9 mouse cellular contexts compared by ENCODE assay signal in the genomic region with DNA sequence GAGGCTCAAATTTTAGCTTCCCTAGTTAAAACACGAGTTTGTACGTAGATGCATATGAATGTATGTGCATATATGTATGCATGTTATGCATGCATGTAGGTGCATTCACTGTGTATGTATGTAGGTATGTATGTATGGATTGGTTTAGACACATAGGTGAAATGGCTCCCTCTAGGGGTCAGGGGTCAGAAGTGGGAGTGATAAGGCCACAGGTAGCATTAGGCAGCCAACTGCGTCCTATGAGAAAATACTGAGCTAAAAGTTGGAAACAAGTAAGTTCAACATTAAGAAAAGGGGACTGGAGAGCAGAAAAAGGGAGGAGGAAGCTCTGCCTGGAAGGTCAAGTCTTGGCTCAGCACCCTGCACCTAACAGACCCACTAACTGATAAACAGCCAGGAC. TPM values are rescaled to one million over a fixed set of nuclear protein-coding genes. Genes with fewer than 3 reads are reported as not detected.
A peak's percentile ranks its signal among the peaks of the same experiment; 100 is the strongest.
DNase-seq lines count a peak whose midpoint lies in the region; ATAC-seq lines count a peak whose summit lies in the region.
"Had no signal": no experiment of that assay in that cellular context is flagged by ENCODE, and none has a peak within 500 bp of the region (broad histone marks: within the 10 kb centered on the region; RNA-seq: fewer than 3 reads in every experiment).

No protein-coding gene starts in this region.

- peaks cover 38% of the 10 kb centered on the region for H3K36me3 ChIP-seq in midbrain, embryonic 14.5 days (ENCODE audit: control insufficient read depth, insufficient read depth, low read length)
- peaks cover 15% of the 10 kb centered on the region for H3K36me3 ChIP-seq in midbrain, embryonic 10.5 days
- 0 out of 2 replicates have a peak, but pooled peaks cover 3% of the 10 kb centered on the region for H3K36me3 ChIP-seq in intestine, embryonic 16.5 days (ENCODE audit: control insufficient read depth, insufficient read depth, low read length)

- H3K9ac ChIP-seq in midbrain, embryonic 14.5 days (replicated peaks; ENCODE audit: low read length), result no peak overlapping the region
- no peak overlapping the region for H3K9ac ChIP-seq in intestine, embryonic 16.5 days (ENCODE audit: low read depth, low read length)

- no peak for ATAC-seq in midbrain, embryonic 14.5 days (ENCODE audit: low FRiP score, low TSS enrichment)
- no peak for ATAC-seq in intestine, embryonic 16.5 days

- no peaks in the 10 kb centered on the region for H3K27me3 ChIP-seq in midbrain, embryonic 14.5 days (ENCODE audit: control insufficient read depth, insufficient read depth, low read length)
- H3K27me3 ChIP-seq in midbrain, embryonic 10.5 days (ENCODE audit: low read depth, poor library complexity, severe bottlenecking), result no peaks in the 10 kb centered on the region
- H3K27me3 ChIP-seq in intestine, embryonic 16.5 days (replicated peaks; ENCODE audit: control insufficient read depth, insufficient read depth, low read length), result no peaks in the 10 kb centered on the region

- H3K9me3 ChIP-seq in midbrain, embryonic 14.5 days (ENCODE audit: control insufficient read depth, low read length), result no peaks in the 10 kb centered on the region
- H3K9me3 ChIP-seq in midbrain, embryonic 10.5 days (replicated peaks), result no peaks in the 10 kb centered on the region
- H3K9me3 ChIP-seq in intestine, embryonic 16.5 days (ENCODE audit: control insufficient read depth, low read length), result no peaks in the 10 kb centered on the region

- 90% methylated on average over 3 of the region's 3 CpGs for WGBS in midbrain, embryonic 14.5 days
- 85% methylated on average over 3 of the region's 3 CpGs for WGBS in midbrain, embryonic 10.5 days
- WGBS in intestine, embryonic 16.5 days, result 81% methylated on average over 3 of the region's 3 CpGs

- peak; percentile 49 for DNase-seq in midbrain, embryonic 14.5 days
- DNase-seq in midbrain, embryonic 10.5 days (ENCODE audit: low spot score), result no peak
- DNase-seq in ZHBTc4 (ENCODE audit: low read depth, low spot score), result peak; percentile 57
- peak; percentile 21 for DNase-seq in lung, postnatal 25 days (ENCODE audit: low spot score)
- peak; percentile 66 for DNase-seq in thymus, postnatal 25 days
- no peak for DNase-seq in kidney, adult 9 months
- DNase-seq in right cerebral cortex, adult 2 months (ENCODE audit: low spot score in 2 of 2), result no peak
- DNase-seq: heart, postnatal 14 days had no signal

- no peak overlapping the region for H3K4me3 ChIP-seq in midbrain, embryonic 14.5 days (replicated peaks; ENCODE audit: low read depth, low read length)
- no peak overlapping the region for H3K4me3 ChIP-seq in midbrain, embryonic 10.5 days
- H3K4me3 ChIP-seq in intestine, embryonic 16.5 days (ENCODE audit: low read length), result no peak overlapping the region

- H3K4me1 ChIP-seq in midbrain, embryonic 14.5 days (ENCODE audit: control insufficient read depth, insufficient read depth, low read length), result no peaks in the 10 kb centered on the region
- no peaks in the 10 kb centered on the region for H3K4me1 ChIP-seq in midbrain, embryonic 10.5 days
- no peaks in the 10 kb centered on the region for H3K4me1 ChIP-seq in intestine, embryonic 16.5 days (ENCODE audit: control insufficient read depth, insufficient read depth, low read length)

- H3K4me2 ChIP-seq in midbrain, embryonic 14.5 days (ENCODE audit: low read length), result no peak overlapping the region
- no peak overlapping the region for H3K4me2 ChIP-seq in intestine, embryonic 16.5 days (ENCODE audit: low read depth, low read length)

- no peak overlapping the region for H3K27ac ChIP-seq in midbrain, embryonic 14.5 days (replicated peaks; ENCODE audit: low read depth, low read length)
- H3K27ac ChIP-seq in midbrain, embryonic 10.5 days (replicated peaks), result no peak overlapping the region
- H3K27ac ChIP-seq in intestine, embryonic 16.5 days (ENCODE audit: low read length), result no peak overlapping the region

RNA-seq across cellular contexts. Expression of a gene that starts 21.4 kb away (rescaled TPM):
- polyA plus RNA-seq in midbrain, embryonic 14.5 days (2014; fragmentation: Nextera tagmentation; extraction: Ambion mirVana), result 14.3 and 18.1 TPM in 2 replicates
- 7.2 and 7.5 TPM in 2 replicates for polyA plus RNA-seq in midbrain, embryonic 10.5 days (2016; fragmentation: Nextera tagmentation; extraction: Ambion mirVana)
- 14.9 and 17.1 TPM in 2 replicates for polyA plus RNA-seq in intestine, embryonic 16.5 days (2015; fragmentation: Nextera tagmentation; extraction: Ambion mirVana)

RNA-seq across cellular contexts. Expression of a gene that starts 24.0 kb away (rescaled TPM):
- polyA plus RNA-seq in midbrain, embryonic 14.5 days (2014; fragmentation: Nextera tagmentation; extraction: Ambion mirVana), result 10.7 and 12.2 TPM in 2 replicates
- polyA plus RNA-seq in midbrain, embryonic 10.5 days (2016; fragmentation: Nextera tagmentation; extraction: Ambion mirVana), result 8.9 and 9.9 TPM in 2 replicates
- 10.1 and 11.9 TPM in 2 replicates for polyA plus RNA-seq in intestine, embryonic 16.5 days (2015; fragmentation: Nextera tagmentation; extraction: Ambion mirVana)

RNA-seq across cellular contexts. Expression of a gene that starts 58.4 kb away (rescaled TPM):
- polyA plus RNA-seq in midbrain, embryonic 14.5 days (2014; fragmentation: Nextera tagmentation; extraction: Ambion mirVana), result 30.9 and 39.5 TPM in 2 replicates
- 60.1 and 62.7 TPM in 2 replicates for polyA plus RNA-seq in midbrain, embryonic 10.5 days (2016; fragmentation: Nextera tagmentation; extraction: Ambion mirVana)
- polyA plus RNA-seq in intestine, embryonic 16.5 days (2015; fragmentation: Nextera tagmentation; extraction: Ambion mirVana), result 68.9 and 78.2 TPM in 2 replicates

Comparison
In these comparisons a context has a peak if more than half of its experiments do, and no peak if none do; other contexts are left out.
1. DNase-seq: peak in midbrain, embryonic 14.5 days (single experiment), ZHBTc4 (single experiment), lung, postnatal 25 days (single experiment) and thymus, postnatal 25 days (single experiment); none in midbrain, embryonic 10.5 days (single experiment), kidney, adult 9 months (single experiment) and right cerebral cortex, adult 2 months (0 of 2).